Mouse (Mus musculus): ENCODE results near the gene Cadps.

DNA sequence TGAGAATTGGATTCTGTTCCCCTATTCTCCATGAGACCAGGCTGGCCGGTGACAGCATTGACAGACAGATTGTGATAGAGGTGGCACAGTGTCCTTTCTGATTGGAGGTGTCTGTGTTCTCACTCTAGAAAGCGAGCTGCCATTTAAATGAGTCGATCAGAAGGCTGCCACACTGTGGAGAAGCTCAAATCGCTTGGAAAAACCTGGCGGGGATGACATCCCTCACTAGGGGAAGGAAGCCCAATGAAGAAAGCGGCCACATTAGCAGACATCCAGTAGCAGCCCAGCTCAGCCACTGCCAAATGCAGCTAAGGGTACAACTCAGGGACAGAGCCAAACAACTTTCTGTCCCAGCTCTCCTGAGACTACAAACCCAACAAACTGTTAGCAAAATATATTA, 397.6 kb downstream of the Cadps start:
- no peak for TF ChIP-seq CTCF (IDR thresholded peaks at IDR 0.05; ENCODE audit: control insufficient read depth, insufficient read depth, insufficient read length)
- no peak for TF ChIP-seq USF1 (IDR thresholded peaks at IDR 0.05; ENCODE audit: low read depth)
- no peak for TF ChIP-seq CEBPB (IDR thresholded peaks at IDR 0.05; ENCODE audit: low read depth)
- TF ChIP-seq MAX (IDR thresholded peaks at IDR 0.05): no peak
- no peak for TF ChIP-seq FOSL1 (IDR thresholded peaks at IDR 0.05; ENCODE audit: insufficient read depth, low read length, poor library complexity, severe bottlenecking)
- no peak for TF ChIP-seq MYOD1 (IDR thresholded peaks at IDR 0.05; ENCODE audit: control insufficient read depth, insufficient read length, low read depth)
- no peak for TF ChIP-seq MYOG (IDR thresholded peaks at IDR 0.05; ENCODE audit: control insufficient read depth, extremely low read depth, insufficient read length)
